Mouse (Mus musculus): ENCODE data around the gene Bmt2. TPM values are rescaled to one million over a fixed set of nuclear protein-coding genes. Genes with fewer than 3 reads are reported as not detected.

The Bmt2 gene
- total and polyA plus RNA-seq, 2 experiments from 2014 or later = 8.7 to 13.1 TPM

DNA sequence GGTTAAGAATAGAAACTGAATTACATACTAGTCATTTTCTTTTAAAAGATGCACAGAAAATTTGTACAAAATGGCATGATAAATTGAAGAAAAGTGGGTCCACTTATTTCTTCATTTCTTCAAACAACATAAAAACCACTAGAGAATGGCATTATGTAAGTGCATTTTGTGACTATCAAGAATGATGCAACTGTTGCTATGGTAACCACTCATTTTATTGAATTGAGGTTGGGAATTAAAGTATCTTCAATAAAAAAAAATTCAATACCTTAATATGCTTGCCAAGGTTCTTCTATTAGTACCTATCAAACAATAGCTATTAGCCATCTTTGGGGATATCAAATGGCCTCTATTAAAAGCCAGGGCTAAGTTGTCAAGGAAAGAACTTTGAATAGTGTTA is 1.6 kb downstream of the Bmt2 start:
- no peak for ATAC-seq (ENCODE audit: insufficient read depth, low read depth)
- H3K27ac ChIP-seq (ENCODE audit: low read depth) = no peak overlapping the region
- peak overlapping the region; percentile 86; the same call in 1 of the 2 replicates for H3K4me3 ChIP-seq (ENCODE audit: low read depth, low read length)
- TF ChIP-seq CTCF (IDR thresholded peaks at IDR 0.05; ENCODE audit: low read depth) (no peak), EP300 (IDR thresholded peaks at IDR 0.05; ENCODE audit: low read depth) (no peak)
- peak overlapping the region; percentile 79; the same call in 1 of the 2 replicates for H3K4me2 ChIP-seq (ENCODE audit: low read depth, low read length)
- no peak overlapping the region for H3K9ac ChIP-seq (replicated peaks; ENCODE audit: low read depth, low read length)
- peaks cover 9% of the 10 kb centered on the region; the same call in 1 of the 2 replicates for H3K4me1 ChIP-seq (ENCODE audit: control insufficient read depth, insufficient read depth)
- no peaks in the 10 kb centered on the region for H3K27me3 ChIP-seq (ENCODE audit: control insufficient read depth, insufficient read depth, low read length)
- H3K36me3 ChIP-seq (replicated peaks; ENCODE audit: control insufficient read depth, insufficient read depth, low read length) = no peaks in the 10 kb centered on the region
- DNase-seq (ENCODE audit: low spot score) = no peak
- no peaks in the 10 kb centered on the region for H3K9me3 ChIP-seq (replicated peaks; ENCODE audit: control insufficient read depth, low read length)

DNA sequence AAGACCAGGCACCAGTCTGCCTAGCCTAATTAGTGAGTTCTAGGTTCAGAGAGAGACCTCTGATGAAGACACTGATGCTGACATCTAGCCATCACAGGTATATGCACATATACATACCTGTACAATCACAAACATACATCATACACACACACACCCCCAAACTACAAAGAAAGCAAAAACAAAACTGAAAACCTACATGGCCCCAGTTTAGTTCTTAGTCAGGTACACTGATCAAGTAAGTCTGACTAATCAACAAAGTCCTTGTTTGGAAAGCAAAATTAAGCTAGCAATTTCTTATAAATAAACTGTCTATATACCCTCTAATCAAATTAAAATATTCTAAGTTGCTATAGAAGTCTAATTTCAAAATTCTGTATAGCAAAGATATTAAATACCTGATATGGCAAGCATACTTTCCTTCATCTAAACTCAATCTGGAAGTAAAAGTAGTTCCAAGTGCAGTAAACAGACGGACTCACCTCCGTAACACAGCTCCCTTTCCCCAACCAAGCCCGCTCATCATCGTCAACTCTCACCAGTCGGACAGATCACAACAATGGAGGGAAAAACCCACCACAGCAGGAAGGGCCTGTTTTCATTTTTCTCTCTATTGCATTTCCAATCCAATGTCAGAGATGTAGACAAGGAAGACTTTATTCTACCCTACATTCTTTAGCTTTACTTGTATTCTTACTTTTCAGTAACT is 3.0 kb downstream of the Bmt2 start:
- Histone ChIP-seq H3K9me3 (replicated peaks; ENCODE audit: control insufficient read depth, low read length) (no peaks in the 10 kb centered on the region), H3K9ac (replicated peaks; ENCODE audit: low read depth, low read length) (no peak overlapping the region), H3K27ac (ENCODE audit: low read depth) (no peak overlapping the region), H3K4me1 (ENCODE audit: control insufficient read depth, insufficient read depth) (peaks cover 9% of the 10 kb centered on the region; the same call in 1 of the 2 replicates), H3K4me3 (ENCODE audit: low read depth, low read length) (no peak overlapping the region), H3K36me3 (replicated peaks; ENCODE audit: control insufficient read depth, insufficient read depth, low read length) (no peaks in the 10 kb centered on the region), H3K4me2 (ENCODE audit: low read depth, low read length) (no peak overlapping the region), H3K27me3 (ENCODE audit: control insufficient read depth, insufficient read depth, low read length) (no peaks in the 10 kb centered on the region)
- 91% methylated on average over 5 of the region's 5 CpGs for WGBS
- no peak for ATAC-seq (ENCODE audit: insufficient read depth, low read depth)
- TF ChIP-seq CTCF (IDR thresholded peaks at IDR 0.05; ENCODE audit: low read depth) = no peak
- TF ChIP-seq EP300 (IDR thresholded peaks at IDR 0.05; ENCODE audit: low read depth) = no peak
- no peak for DNase-seq (ENCODE audit: low spot score)

DNA sequence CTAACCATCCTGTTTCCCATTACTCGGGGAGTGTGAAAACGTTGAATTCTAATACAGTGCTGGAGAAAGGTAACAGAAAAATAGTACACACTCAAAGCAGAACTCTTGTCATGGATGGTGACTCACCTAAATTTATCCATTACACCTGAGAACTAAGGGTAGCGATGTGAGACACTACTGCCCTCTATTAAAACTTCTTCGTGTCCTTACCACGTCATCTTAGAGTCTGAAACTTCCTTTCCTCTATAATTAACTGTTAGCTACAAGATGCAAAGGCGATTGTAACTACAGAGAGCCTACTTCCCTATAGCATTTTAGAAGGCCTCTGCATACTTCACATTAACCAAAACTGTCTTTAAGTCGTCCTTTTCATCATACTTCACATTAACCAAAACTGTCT is 12.1 kb downstream of the Bmt2 start:
- H3K4me1 ChIP-seq (ENCODE audit: control insufficient read depth, insufficient read depth) = no peaks in the 10 kb centered on the region
- ATAC-seq (ENCODE audit: insufficient read depth, low read depth) (no peak), DNase-seq (ENCODE audit: low spot score) (no peak)
- no peak overlapping the region for H3K4me3 ChIP-seq (ENCODE audit: low read depth, low read length)
- WGBS = 80% methylated on average over 7 of the region's 7 CpGs
- H3K9me3 ChIP-seq (replicated peaks; ENCODE audit: control insufficient read depth, low read length) = no peaks in the 10 kb centered on the region
- peaks cover 16% of the 10 kb centered on the region; the same call in 1 of the 2 replicates for H3K36me3 ChIP-seq (replicated peaks; ENCODE audit: control insufficient read depth, insufficient read depth, low read length)
- TF ChIP-seq CTCF (IDR thresholded peaks at IDR 0.05; ENCODE audit: low read depth) = no peak
- no peak for TF ChIP-seq EP300 (IDR thresholded peaks at IDR 0.05; ENCODE audit: low read depth)
- H3K27me3 ChIP-seq (ENCODE audit: control insufficient read depth, insufficient read depth, low read length) = no peaks in the 10 kb centered on the region
- no peak overlapping the region for H3K27ac ChIP-seq (ENCODE audit: low read depth)
- no peak overlapping the region for H3K4me2 ChIP-seq (ENCODE audit: low read depth, low read length)
- H3K9ac ChIP-seq (replicated peaks; ENCODE audit: low read depth, low read length) = no peak overlapping the region

DNA sequence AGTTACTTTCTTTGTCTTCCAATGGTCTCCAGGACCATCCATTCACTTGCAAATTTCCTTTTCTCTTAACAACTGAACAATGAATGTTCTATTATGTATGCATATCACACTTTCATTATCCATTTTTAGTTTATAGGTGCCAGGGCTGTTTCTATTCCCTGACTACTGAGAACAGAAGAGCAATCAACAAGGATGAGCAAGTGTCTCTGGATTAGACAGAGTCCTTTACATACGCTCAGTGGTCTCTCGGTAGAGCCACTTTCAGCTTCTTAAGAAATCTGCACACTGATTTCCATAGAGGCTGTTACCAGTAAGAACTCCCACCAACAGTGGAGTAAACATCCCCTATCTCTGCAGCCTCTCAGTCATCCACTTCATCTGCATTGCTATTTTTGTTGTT is 19.8 kb downstream of the Bmt2 start:
- Histone ChIP-seq H3K4me3 (ENCODE audit: low read depth, low read length) (no peak overlapping the region), H3K4me1 (ENCODE audit: control insufficient read depth, insufficient read depth) (no peaks in the 10 kb centered on the region), H3K27me3 (ENCODE audit: control insufficient read depth, insufficient read depth, low read length) (no peaks in the 10 kb centered on the region), H3K27ac (ENCODE audit: low read depth) (no peak overlapping the region), H3K9me3 (replicated peaks; ENCODE audit: control insufficient read depth, low read length) (no peaks in the 10 kb centered on the region), H3K36me3 (replicated peaks; ENCODE audit: control insufficient read depth, insufficient read depth, low read length) (peaks cover 19% of the 10 kb centered on the region), H3K9ac (replicated peaks; ENCODE audit: low read depth, low read length) (no peak overlapping the region), H3K4me2 (ENCODE audit: low read depth, low read length) (no peak overlapping the region)
- WGBS = 89% methylated on average over 2 of the region's 2 CpGs
- ATAC-seq (ENCODE audit: insufficient read depth, low read depth) (no peak), DNase-seq (ENCODE audit: low spot score) (no peak)
- TF ChIP-seq CTCF (IDR thresholded peaks at IDR 0.05; ENCODE audit: low read depth) (no peak), EP300 (IDR thresholded peaks at IDR 0.05; ENCODE audit: low read depth) (no peak)

DNA sequence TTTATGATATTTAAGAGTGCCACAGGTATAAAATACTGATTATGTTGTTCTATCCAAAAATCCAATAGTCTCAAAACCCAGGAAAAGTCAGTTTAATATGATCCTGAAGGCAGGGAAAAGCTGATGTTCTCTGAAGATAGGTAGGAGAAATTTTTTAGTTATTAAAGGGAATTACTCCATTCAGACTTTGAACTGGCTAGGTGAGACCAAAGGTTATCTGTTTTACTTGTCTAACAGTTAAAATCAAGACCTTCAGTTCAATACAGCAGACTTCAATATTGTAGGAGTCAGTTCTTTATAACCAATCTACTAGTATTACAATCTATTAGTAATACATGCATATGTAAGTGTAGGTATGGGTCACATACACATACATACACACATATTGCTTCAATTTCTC is 23.7 kb downstream of the Bmt2 start:
- Histone ChIP-seq H3K4me1 (ENCODE audit: control insufficient read depth, insufficient read depth) (no peaks in the 10 kb centered on the region), H3K27ac (ENCODE audit: low read depth) (no peak overlapping the region), H3K36me3 (replicated peaks; ENCODE audit: control insufficient read depth, insufficient read depth, low read length) (peaks cover 17% of the 10 kb centered on the region), H3K27me3 (ENCODE audit: control insufficient read depth, insufficient read depth, low read length) (no peaks in the 10 kb centered on the region), H3K9me3 (replicated peaks; ENCODE audit: control insufficient read depth, low read length) (no peaks in the 10 kb centered on the region), H3K9ac (replicated peaks; ENCODE audit: low read depth, low read length) (no peak overlapping the region), H3K4me2 (ENCODE audit: low read depth, low read length) (no peak overlapping the region), H3K4me3 (ENCODE audit: low read depth, low read length) (no peak overlapping the region)
- TF ChIP-seq CTCF (IDR thresholded peaks at IDR 0.05; ENCODE audit: low read depth) (no peak), EP300 (IDR thresholded peaks at IDR 0.05; ENCODE audit: low read depth) (no peak)
- ATAC-seq (ENCODE audit: insufficient read depth, low read depth) = no peak
- no peak for DNase-seq (ENCODE audit: low spot score)

DNA sequence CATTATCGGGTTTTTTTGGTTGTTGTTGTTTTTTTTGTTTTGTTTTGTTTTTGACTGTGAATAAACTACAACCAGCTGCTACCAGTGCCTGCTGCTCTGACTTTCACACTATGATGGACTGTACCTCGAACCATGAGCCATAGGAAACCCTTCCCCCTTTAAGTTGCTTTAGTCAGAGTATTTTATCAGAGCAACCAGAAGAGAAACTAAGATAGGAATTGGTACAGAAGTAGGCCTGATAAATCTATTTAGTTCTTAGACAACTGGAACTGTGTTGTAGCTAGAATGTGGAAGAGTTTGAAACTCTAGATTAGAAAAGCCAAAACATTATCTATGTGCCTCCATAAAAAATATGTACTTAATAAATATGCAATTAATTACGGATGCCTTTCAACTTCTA is 25.5 kb downstream of the Bmt2 start:
- no peaks in the 10 kb centered on the region for H3K4me1 ChIP-seq (ENCODE audit: control insufficient read depth, insufficient read depth)
- ATAC-seq (ENCODE audit: insufficient read depth, low read depth) = no peak
- peaks cover 17% of the 10 kb centered on the region for H3K36me3 ChIP-seq (replicated peaks; ENCODE audit: control insufficient read depth, insufficient read depth, low read length)
- no peak for DNase-seq (ENCODE audit: low spot score)
- no peak for TF ChIP-seq EP300 (IDR thresholded peaks at IDR 0.05; ENCODE audit: low read depth)
- no peak for TF ChIP-seq CTCF (IDR thresholded peaks at IDR 0.05; ENCODE audit: low read depth)
- no peaks in the 10 kb centered on the region for H3K27me3 ChIP-seq (ENCODE audit: control insufficient read depth, insufficient read depth, low read length)
- H3K9me3 ChIP-seq (replicated peaks; ENCODE audit: control insufficient read depth, low read length) = no peaks in the 10 kb centered on the region
- H3K4me2 ChIP-seq (ENCODE audit: low read depth, low read length) = no peak overlapping the region
- no peak overlapping the region for H3K27ac ChIP-seq (ENCODE audit: low read depth)
- no peak overlapping the region for H3K4me3 ChIP-seq (ENCODE audit: low read depth, low read length)
- H3K9ac ChIP-seq (replicated peaks; ENCODE audit: low read depth, low read length) = no peak overlapping the region
- 91% methylated on average over 3 of the region's 3 CpGs for WGBS

Data from heart, postnatal 0 days (tissue).